Mouse (Mus musculus) kidney, adult 2 months (tissue): ENCODE measurements at regions not wholly inside any gene's neighbourhood (a gene's known extent, or its start where the extent isn't known, plus 50 kb on each side); places are given as distances from the start of the nearest gene placed in this dataset.

Source experiments
- CTCF ChIP-seq: fragments of 200-500 bp; conservative IDR thresholded peaks from 2 replicates; pipeline ENCODE4 v1.5.1; 2011; ENCODE audit warnings: low read depth, mild to moderate bottlenecking, control low read depth, low read length, moderate library complexity, mixed read lengths; ENCODE audit not compliant: insufficient read depth, insufficient read length
- POLR2A ChIP-seq: fragments of 200-500 bp; IDR thresholded peaks from one replicate; pipeline ENCODE4 v1.6.1; 2011; ENCODE audit warnings: low read depth, low read length, control low read depth

DNA sequence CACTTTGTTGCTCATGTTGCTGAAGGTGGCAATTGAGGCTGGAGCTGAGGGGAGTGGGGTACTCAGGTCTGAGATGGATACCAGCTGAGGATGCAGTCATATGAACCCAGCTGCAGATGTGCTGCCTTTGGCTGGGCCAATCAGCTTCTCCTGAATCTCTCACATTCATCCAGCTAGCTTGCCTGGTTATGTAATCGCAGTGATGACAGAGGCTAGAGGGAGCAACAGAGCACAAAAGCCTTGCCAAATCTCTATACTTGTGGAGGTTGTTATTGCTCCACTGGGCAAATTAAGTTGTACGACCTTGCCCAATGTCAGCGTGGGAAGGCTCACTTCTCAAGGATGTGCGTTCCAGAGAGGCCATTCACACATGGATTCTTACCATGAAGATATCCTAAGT is 179.5 kb downstream of the Icos start:
- TF ChIP-seq CTCF, result no peak
- TF ChIP-seq POLR2A, result no peak
